ENCODE assay signal across 9 mouse cellular contexts in genomic region chr3:9920331-9920730, GRCm38 (mm10).
DNase-seq lines count a peak whose midpoint lies in the region.
"Had no signal": no experiment of that assay in that cellular context is flagged by ENCODE, and none has a peak within 500 bp of the region (broad histone marks: within the 10 kb centered on the region; RNA-seq: fewer than 3 reads in every experiment).

No protein-coding gene starts in this region.

- peak; percentile 80 for DNase-seq in heart, adult 11 months
- DNase-seq in heart, adult 18-20 months, result no peak
- DNase-seq in NIH3T3 (ENCODE audit: low read depth), result peak; percentile 5
- peak; percentile 46 for DNase-seq in brain, embryonic 18.5 days (ENCODE audit: low read depth, low spot score)
- peak; percentile 65 for DNase-seq in gonadal fat pad, adult 2 months (ENCODE audit: low read depth)
- no peak for DNase-seq in natural killer cell, adult 2 months (ENCODE audit: low spot score in 2 of 2)
- DNase-seq in spleen, postnatal 14 days (ENCODE audit: low spot score in 2 of 2), result no peak
- DNase-seq: kidney, postnatal 14 days; lung, adult 2 months had no signal

Comparison
In these comparisons a context has a peak if more than half of its experiments do, and no peak if none do; other contexts are left out.
1. DNase-seq: peak in heart, adult 11 months (single experiment), NIH3T3 (single experiment), brain, embryonic 18.5 days (single experiment) and gonadal fat pad, adult 2 months (single experiment); none in heart, adult 18-20 months (0 of 2), natural killer cell, adult 2 months (0 of 2) and spleen, postnatal 14 days (0 of 2).